Mouse (Mus musculus) kidney, adult 11 months (tissue): ENCODE results near the gene Rgs12.

Experiments
- DNase-seq: peaks from one replicate; pipeline ENCODE4 v3.0.0; 2022

Rgs12 gene

GRCm38 (mm10) chr5:35035141-35035540 is 85.9 kb downstream of the Rgs12 start:
- no peak for DNase-seq

DNA sequence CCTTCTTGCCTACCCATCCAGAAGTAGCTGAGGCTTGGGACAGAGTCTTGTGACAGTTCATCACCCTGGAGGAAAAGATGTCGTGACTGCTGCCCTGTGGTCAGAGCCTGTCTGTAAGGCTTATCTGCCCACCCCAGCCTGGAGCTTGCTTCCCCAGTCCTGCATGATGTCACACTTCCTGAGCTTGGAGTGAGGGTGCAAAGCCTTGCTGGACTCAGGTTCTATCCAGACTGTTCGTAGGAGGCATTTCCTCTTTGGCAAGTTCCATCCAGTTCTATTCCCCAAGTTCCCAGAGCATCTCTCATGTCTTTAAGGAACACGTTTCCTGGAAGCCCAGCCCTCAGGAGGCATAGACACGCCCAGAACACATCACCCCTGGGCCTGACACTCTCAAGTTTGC is 86.5 kb downstream of the Rgs12 start:
- DNase-seq = peak; percentile 20

DNA sequence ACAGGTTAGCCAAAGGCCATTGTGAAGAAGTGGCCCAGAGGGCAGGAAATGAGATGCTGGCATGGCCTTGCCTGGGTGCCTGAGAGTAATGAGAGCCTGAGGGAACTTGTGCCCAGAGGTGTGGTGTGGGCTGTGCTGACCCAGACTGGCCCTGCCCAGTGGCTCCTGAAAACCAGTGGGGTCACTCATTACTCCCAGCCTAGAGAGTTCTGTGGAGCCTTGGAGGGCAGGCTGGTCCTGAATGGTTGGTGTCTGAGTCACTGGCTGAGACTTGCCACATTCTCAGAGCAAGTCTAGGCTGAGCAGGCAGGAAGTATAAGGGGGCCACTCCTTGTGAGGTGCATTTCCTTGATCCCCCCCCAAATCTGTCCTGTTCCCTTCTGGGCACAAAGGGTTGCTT is 88.2 kb downstream of the Rgs12 start:
- no peak for DNase-seq

GRCm38 (mm10) chr5:35041268-35041829 is 92.1 kb downstream of the Rgs12 start, which contains the start of gene Hgfac:
Gene Hgfac, plus strand, starts transcription at chr5:35041509.
- DNase-seq = peak; percentile 96

DNA sequence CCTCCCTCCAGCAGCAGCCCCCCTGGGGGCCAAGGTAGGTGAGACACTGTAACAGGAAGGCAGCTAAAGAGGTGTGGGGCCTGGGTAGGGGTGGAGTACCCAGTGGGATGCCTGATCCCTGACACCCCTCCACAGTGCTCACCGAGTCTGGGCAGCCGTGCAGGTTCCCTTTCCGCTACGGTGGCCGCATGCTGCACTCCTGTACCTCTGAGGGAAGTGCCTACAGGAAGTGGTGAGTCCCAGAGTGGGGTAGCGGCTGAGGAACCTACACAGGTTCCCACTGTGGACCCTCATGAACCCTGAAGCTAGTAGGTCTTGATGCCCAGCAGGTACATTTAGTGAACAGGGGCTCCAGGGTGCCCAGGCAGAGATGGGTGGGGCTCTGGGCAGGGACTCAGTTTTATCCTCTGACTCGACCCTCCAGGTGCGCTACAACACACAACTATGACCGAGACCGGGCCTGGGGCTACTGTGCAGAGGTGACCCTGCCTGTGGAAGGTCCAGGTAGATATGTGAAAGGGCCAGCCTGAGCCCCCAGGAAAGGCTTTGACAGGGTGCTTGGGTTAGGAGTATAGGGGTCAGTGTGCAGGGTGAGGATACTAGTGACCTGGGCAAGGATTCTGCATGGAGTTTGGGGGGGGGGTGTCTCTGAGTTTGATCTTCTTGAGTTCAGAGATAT is 93.3 kb downstream of the Rgs12 start:
- no peak for DNase-seq

- DNase-seq = peak; percentile 74
Measured at GRCm38 (mm10) chr5:35043110-35043451, 93.8 kb downstream of the Rgs12 start.

GRCm38 (mm10) chr5:35050541-35050940 is 101.3 kb downstream of the Rgs12 start:
- no peak for DNase-seq

- DNase-seq = no peak
Measured at GRCm38 (mm10) chr5:35054628-35055027, 105.4 kb downstream of the Rgs12 start.

GRCm38 (mm10) chr5:35055076-35055475 is 105.8 kb downstream of the Rgs12 start:
- peak; percentile 58 for DNase-seq

DNA sequence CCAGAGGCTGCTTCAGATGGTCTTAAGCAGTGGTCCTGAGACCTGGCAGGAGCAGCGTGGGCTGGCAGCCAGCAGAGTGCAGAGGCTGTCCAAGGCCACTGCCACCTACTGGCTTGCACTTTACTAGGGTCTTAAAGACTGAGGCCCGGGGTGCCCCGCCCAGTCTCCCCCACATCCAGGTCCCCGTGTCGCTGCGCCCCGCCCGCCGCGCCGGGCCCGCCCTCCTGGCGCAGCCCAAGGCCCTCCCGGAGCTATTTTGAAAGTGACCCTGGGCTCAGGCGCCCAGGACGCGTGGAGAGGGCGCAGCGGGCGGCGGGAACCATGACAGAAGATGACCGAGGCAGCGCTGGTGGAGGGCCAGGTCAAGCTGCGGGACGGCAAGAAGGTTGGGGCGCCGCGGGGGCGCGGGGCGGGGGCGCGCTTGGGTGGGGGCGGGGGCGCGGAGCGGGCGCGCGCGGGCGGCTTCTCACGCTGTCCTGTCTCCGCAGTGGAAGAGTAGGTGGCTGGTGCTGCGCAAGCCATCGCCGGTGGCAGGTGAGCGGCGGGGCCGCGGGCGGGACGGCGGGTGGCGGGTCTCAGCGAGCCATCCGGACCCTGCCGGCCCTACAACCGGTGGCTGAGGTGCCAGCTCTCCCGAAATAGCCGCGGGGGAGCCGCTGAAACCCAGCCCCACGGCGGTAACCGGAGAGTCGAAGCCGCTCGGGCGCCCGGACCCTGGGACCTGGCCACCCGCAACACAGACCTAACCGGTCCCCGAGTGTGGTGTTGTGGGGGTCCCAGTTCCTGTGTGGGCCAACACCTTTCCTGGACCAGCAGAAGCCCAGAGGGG is 107.6 kb downstream of the Rgs12 start, which contains the start of gene Dok7:
Gene Dok7, plus strand, starts transcription at position 163 of the 829 bp plus-strand sequence.
- DNase-seq = peak; percentile 63

- no peak for DNase-seq
Measured at GRCm38 (mm10) chr5:35057582-35057981, 108.3 kb downstream of the Rgs12 start.

- no peak for DNase-seq
Measured at GRCm38 (mm10) chr5:35058216-35058615, 109.0 kb downstream of the Rgs12 start.

GRCm38 (mm10) chr5:35060098-35060497 is 110.9 kb downstream of the Rgs12 start:
- DNase-seq = no peak

GRCm38 (mm10) chr5:35069841-35070240 is 120.6 kb downstream of the Rgs12 start:
- DNase-seq = no peak

- no peak for DNase-seq
Measured at GRCm38 (mm10) chr5:35070314-35070713, 121.1 kb downstream of the Rgs12 start.

DNA sequence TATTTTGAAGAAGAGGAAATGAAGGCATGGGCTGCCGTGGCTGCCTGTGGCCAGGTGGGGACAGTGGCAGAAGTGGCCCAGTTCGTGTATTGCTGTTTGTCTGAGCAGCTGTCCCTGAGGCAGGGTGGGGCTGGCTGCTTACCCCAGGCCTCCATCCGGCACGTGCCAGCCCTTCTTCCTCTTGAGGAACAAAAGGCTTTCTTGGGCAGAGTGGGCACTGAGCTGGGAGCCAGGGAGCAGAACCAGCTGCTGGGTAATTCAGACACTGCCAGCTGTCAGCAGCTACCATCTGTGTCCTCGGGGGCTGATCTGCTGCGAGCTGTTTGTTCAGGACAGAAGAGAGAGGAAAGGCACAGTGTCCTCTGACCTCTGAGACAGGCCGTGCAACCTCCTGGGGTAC is 121.7 kb downstream of the Rgs12 start:
- DNase-seq = no peak

GRCm38 (mm10) chr5:35071855-35072254 is 122.6 kb downstream of the Rgs12 start:
- DNase-seq = no peak

GRCm38 (mm10) chr5:35073235-35073634 is 124.0 kb downstream of the Rgs12 start:
- no peak for DNase-seq

DNA sequence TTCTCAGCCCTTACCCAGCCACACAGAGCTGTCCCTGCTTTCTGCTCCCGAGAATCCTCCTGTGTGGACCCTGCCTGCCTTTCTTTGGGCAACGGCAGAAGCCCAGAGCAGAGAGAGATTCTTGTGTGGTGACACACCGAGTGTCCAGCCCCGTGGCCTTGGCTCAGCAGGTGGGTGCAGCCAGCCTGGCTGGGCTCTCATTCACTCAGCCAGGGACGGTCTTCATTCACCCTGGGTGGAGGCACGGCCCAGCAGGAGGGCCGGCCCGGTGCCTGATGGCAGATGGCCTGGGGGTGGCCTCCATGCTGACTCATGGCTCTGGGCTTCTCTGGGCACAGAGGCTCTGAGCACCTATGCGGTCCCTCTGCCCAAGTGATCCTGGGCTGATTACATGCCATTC is 124.7 kb downstream of the Rgs12 start:
- DNase-seq = no peak

GRCm38 (mm10) chr5:35076369-35076768 is 127.1 kb downstream of the Rgs12 start:
- no peak for DNase-seq

- DNase-seq = no peak
Measured at GRCm38 (mm10) chr5:35079101-35079500, 129.9 kb downstream of the Rgs12 start.

DNA sequence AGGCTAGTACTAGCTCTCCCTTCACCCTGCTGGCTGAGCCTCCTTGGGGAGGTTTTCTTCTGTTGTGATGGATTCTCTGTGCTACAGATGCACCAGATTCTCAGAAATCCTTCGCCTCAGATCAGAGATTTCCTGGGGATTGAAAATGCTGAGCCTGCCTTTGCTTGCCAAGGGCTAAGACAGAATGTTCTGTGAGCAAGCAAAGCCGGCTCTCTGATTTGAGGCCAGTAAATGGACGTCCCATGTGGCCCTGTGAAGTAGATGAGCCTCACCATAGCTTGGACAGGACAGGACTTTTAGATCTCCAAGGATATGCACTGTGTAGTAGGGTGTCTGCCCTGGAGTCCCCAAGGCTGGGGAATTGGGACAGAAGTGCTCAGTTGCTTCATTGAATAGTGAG is 135.7 kb downstream of the Rgs12 start:
- DNase-seq = no peak

GRCm38 (mm10) chr5:35088785-35089613 is 139.8 kb downstream of the Rgs12 start:
- peak; percentile 69 for DNase-seq
